Mouse (Mus musculus) thymus, adult 2 months (tissue): Measurements from ENCODE around the gene Selplg. TPM values are rescaled to one million over a fixed set of nuclear protein-coding genes. Genes with fewer than 3 reads are reported as not detected.
A peak's percentile ranks its signal among the peaks of the same experiment; 100 is the strongest.

ENCODE experiments used
- DNase-seq: peaks from one replicate; pipeline ENCODE4 v3.0.0; 2021
- H3K27ac ChIP-seq: fragments of 200-500 bp; 2 replicates; pipeline ENCODE4 v1.5.1; 2012; ENCODE audit warnings: low read length, control low read depth; ENCODE audit not compliant: control insufficient read depth, insufficient read depth
- H3K27me3 ChIP-seq: fragments of 200-500 bp; 2 replicates; pipeline ENCODE4 v1.6.1; 2012; ENCODE audit warnings: mild to moderate bottlenecking, low read length, moderate library complexity, mixed read lengths; ENCODE audit not compliant: control insufficient read depth, insufficient read depth
- H3K36me3 ChIP-seq: fragments of 200-500 bp; 2 replicates; pipeline ENCODE4 v1.6.1; 2012; ENCODE audit warnings: mild to moderate bottlenecking, low read length, moderate library complexity; ENCODE audit not compliant: control insufficient read depth, insufficient read depth
- H3K4me1 ChIP-seq: fragments of 200-500 bp; replicated peaks from 2 replicates; pipeline ENCODE4 v1.6.1; 2012; ENCODE audit warnings: low read length; ENCODE audit not compliant: control insufficient read depth, insufficient read depth
- H3K4me3 ChIP-seq: fragments of 200-500 bp; 2 replicates; pipeline ENCODE4 v1.5.1; 2012; ENCODE audit warnings: mild to moderate bottlenecking, low read length, control low read depth, moderate library complexity; ENCODE audit not compliant: control insufficient read depth, insufficient read depth
- CTCF ChIP-seq: fragments of 200-500 bp; IDR thresholded peaks from 2 replicates; pipeline ENCODE4 v1.5.1; 2012; ENCODE audit warnings: mild to moderate bottlenecking, control low read depth, low read length, moderate library complexity, borderline replicate concordance; ENCODE audit not compliant: control insufficient read depth, poor library complexity, insufficient read depth; ENCODE audit errors: extremely low read depth
- POLR2A ChIP-seq: fragments of 200-500 bp; IDR thresholded peaks from 2 replicates; pipeline ENCODE4 v1.6.1; 2012; ENCODE audit warnings: mild to moderate bottlenecking, low read length, control low read depth, moderate library complexity; ENCODE audit not compliant: control insufficient read depth, poor library complexity, insufficient read depth; ENCODE audit errors: extremely low read depth
- WGBS: fragments of 180-500 bp; shearing (Covaris S2); methylation state at CpG from one replicate; pipeline ENCODE4 v1.1.7; 2018; 5-methylcytosine and 5-hydroxymethylcytosine counted together
- polyA plus RNA-seq: library from polyadenylated mRNA; depleted of rRNA; stranded (reverse); fragments of >200 nt; gene quantifications from 2 replicates; pipeline ENCODE4 v1.2.3, GENCODE M21; 2012

The Selplg gene
- polyA plus RNA-seq, 1 experiment, result 783 TPM

DNA sequence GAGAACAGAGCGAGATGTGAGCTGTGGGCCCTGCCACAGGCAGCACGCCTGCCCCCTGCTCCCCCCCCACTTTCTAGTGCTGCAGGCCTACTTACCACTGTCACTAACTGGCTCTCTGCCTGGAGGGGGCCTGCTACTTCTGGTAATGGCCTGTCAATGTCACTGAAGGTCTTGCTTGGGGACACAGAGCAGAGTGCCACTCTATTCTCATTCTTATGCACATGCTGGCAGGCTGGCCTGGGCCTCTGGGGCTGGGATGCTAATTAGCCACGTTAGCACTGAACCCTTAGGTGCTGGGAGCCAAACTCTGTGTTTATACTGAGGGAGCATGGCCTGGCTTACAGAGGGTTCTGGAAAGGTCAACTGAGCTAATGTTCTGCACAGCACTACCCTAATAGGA lies 23.3 kb upstream of the Selplg start:
- no peak for TF ChIP-seq CTCF
- TF ChIP-seq POLR2A, result no peak
- 92% methylated on average over 3 of the region's 3 CpGs for WGBS
- peaks cover 9% of the 10 kb centered on the region for H3K4me1 ChIP-seq
- H3K27ac ChIP-seq, result no peak overlapping the region
- no peak overlapping the region for H3K4me3 ChIP-seq
- H3K36me3 ChIP-seq, result peaks cover 3% of the 10 kb centered on the region; the same call in 1 of the 2 replicates
- no peaks in the 10 kb centered on the region for H3K27me3 ChIP-seq
- no peak for DNase-seq

DNA sequence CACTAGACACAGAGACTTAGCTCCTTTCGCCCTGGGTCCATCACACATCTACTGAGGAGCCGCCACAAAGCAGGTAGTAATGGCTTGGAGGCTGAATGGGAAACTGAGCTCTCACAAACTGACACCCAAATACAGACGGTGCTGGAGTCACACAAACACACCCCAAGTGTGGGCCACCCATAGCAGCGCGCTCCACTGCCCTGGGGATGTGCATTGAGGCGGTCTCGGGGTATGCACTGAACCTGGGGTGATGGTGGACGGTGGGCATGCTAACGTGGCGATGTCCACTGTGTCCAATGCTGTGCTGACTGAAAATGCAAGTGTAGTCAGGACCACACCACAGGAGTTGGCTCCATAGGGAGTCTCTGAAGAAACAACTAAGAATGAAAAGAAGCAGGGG lies 22.7 kb upstream of the Selplg start:
- Histone ChIP-seq H3K4me1 (peaks cover 9% of the 10 kb centered on the region), H3K36me3 (peaks cover 8% of the 10 kb centered on the region), H3K4me3 (no peak overlapping the region), H3K27me3 (no peaks in the 10 kb centered on the region), H3K27ac (no peak overlapping the region)
- no peak for DNase-seq
- TF ChIP-seq POLR2A (no peak), CTCF (no peak)
- 97% methylated on average over 10 of the region's 10 CpGs for WGBS

GRCm38 (mm10) chr5:113854494-113854893 lies 22.1 kb upstream of the Selplg start:
- H3K27me3 ChIP-seq, result no peaks in the 10 kb centered on the region
- 33% methylated on average over 14 of the region's 14 CpGs for WGBS
- TF ChIP-seq CTCF (peak; percentile 92), POLR2A (no peak)
- H3K36me3 ChIP-seq, result peaks cover 9% of the 10 kb centered on the region
- no peak overlapping the region for H3K27ac ChIP-seq
- DNase-seq, result peak; percentile 89
- peaks cover 8% of the 10 kb centered on the region for H3K4me1 ChIP-seq
- H3K4me3 ChIP-seq, result no peak overlapping the region

DNA sequence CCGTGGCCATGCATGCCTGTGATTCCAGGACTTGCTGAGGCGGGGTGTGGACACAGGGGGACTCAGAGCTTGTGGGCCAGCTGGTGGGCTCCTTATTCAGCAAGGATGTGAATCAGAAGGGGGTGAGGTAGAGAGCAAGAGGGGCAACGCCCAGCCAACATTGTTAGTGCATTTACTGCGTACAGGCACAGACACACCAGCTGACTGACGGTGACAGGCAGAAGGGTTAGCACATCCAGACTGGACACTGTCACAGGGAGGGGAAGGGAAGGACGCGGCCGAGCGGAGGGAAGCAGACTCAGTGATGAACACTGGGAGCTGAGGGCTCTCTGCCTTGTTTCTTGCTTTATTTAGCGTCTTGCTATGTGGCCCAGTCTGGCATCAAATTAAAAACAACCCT lies 21.1 kb upstream of the Selplg start:
- TF ChIP-seq CTCF, result no peak
- TF ChIP-seq POLR2A, result no peak
- H3K36me3 ChIP-seq, result peaks cover 9% of the 10 kb centered on the region
- 96% methylated on average over 10 of the region's 10 CpGs for WGBS
- no peaks in the 10 kb centered on the region for H3K27me3 ChIP-seq
- peaks cover 2% of the 10 kb centered on the region; the same call in 1 of the 2 replicates for H3K4me1 ChIP-seq
- no peak overlapping the region for H3K27ac ChIP-seq
- no peak overlapping the region for H3K4me3 ChIP-seq
- DNase-seq, result no peak

GRCm38 (mm10) chr5:113852463-113852862 lies 20.0 kb upstream of the Selplg start:
- TF ChIP-seq POLR2A, result no peak
- Histone ChIP-seq H3K36me3 (peaks cover 9% of the 10 kb centered on the region), H3K27ac (no peak overlapping the region), H3K27me3 (no peaks in the 10 kb centered on the region), H3K4me1 (no peaks in the 10 kb centered on the region), H3K4me3 (no peak overlapping the region)
- 97% methylated on average over 7 of the region's 7 CpGs for WGBS
- no peak for DNase-seq

GRCm38 (mm10) chr5:113850680-113851230 lies 18.3 kb upstream of the Selplg start:
- Histone ChIP-seq H3K36me3 (peaks cover 20% of the 10 kb centered on the region), H3K4me3 (no peak overlapping the region), H3K27me3 (no peaks in the 10 kb centered on the region), H3K4me1 (no peaks in the 10 kb centered on the region), H3K27ac (no peak overlapping the region)
- TF ChIP-seq CTCF (no peak), POLR2A (no peak)
- no peak for DNase-seq
- 96% methylated on average over 8 of the region's 8 CpGs for WGBS

DNA sequence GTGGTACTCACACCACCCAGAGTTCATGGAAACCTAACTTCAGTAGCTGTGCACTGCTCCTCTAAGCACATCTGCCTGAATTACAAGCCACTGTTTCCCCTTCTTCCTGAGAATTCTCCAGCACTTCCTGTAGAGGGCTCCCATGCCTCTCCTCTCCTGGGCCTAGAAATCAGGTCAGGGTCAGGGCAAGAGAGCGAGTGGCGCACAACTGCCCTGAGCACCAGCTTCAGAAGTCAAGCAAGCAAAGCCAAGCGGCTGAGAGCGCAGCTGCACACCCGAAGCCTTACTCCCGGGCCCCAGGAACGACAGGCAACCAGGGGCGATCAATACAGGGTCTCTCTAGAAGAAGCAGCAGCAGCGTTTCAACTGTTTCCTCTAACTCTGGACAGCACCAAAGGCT lies 15.2 kb upstream of the Selplg start:
- Histone ChIP-seq H3K4me3 (no peak overlapping the region), H3K27me3 (no peaks in the 10 kb centered on the region), H3K4me1 (peaks cover 16% of the 10 kb centered on the region), H3K36me3 (peaks cover 20% of the 10 kb centered on the region), H3K27ac (no peak overlapping the region)
- 96% methylated on average over 9 of the region's 9 CpGs for WGBS
- DNase-seq, result no peak
- no peak for TF ChIP-seq CTCF
- TF ChIP-seq POLR2A, result no peak
